Mouse (Mus musculus) gastrocnemius, adult 8-10 months (tissue): ENCODE data around the gene Gpr153. TPM values are rescaled to one million over a fixed set of nuclear protein-coding genes. Genes with fewer than 3 reads are reported as not detected.
"Not testable (repeated sequence)": the region's sequence is repeated elsewhere in the genome, so short reads cannot be mapped to it uniquely, and the experiment has no call there.

Source experiments
- DNase-seq, 2 experiments: peaks; one replicate each; pipeline ENCODE4 v3.0.0; 2022; ENCODE audit warnings: low spot score in 2 of 2
- total RNA-seq, 4 experiments: library from RNA; stranded (reverse); gene quantifications; 2 replicates each; pipeline ENCODE4 v1.2.4; 2022

The Gpr153 gene
- total RNA-seq: 1 to 10 TPM; 2.4 to 2.7 (median 2.5) TPM

DNA sequence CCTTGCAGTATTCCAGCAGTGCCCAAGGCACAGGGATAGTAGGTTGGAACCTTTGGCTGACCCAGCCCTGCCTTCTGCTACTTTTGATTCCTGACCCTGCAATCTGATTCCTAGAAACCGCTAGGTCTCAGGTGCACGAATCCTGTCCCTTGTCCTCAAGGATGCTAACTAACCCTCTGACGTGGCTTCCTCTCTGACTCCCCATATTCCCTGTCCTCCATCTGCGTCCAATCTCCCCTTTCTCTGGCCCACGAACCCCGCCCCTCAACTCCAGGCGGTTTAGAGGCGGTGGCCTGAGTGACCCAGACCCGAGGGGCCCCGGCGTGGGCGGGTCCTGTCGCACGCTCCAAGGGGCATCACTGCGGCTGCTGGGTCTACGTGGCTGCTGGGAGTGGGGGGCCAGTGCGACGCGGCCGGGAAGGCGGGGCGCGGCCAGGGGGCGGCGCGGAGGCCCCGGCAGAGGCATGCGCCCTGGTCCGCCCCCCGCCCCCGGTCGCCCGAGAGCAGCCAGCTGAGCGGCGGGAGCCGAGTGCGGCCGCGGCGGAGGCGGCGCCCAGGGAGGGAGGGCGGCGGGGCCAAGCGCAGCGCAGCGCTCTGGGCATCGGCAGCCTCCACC is at the start of gene Gpr153:
Gene Gpr153, plus strand, starts transcription at position 612 of the 616 bp plus-strand sequence.
- DNase-seq: no peak

GRCm38 (mm10) chr4:152226901-152227486 is 47.0 kb upstream of the Gpr153 start:
- no peak for DNase-seq

DNA sequence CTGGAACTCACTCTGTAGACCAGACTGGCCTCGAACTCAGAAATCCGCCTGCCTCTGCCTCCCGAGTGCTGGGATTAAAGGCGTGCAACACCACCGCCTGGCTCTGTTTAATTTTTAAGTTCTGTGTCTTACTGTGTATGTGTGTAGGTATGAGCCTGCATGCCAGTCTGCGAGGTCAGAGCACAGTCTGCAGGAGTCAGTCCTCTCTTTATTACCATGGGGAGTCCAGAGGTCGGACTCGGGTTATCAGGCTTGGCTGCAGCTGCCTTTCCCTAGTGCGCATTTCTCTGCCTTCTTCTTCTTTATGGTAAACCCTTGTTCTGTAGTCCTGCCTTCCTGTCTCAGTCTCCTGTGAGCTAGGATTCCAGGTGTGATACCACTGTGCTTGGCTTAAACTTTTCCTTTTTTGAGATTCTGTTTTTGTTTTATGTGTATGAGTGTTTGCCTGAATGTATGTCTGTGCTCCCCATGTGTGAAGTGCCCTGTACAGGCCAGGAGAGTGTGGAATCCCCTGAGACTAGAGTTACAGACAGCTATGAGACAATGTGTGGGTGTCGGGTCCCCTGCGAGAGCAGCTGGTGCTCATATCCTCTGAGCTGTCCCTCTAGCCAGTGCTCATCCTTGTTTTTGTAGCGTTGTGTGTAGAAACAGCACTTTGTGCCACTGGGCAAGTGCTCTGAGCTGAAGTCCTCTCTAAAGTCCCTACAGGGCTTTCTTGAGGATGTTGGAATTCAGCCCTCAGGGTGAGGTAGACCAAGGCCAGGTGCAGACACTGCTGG is 46.1 kb upstream of the Gpr153 start:
- no peak for DNase-seq

DNA sequence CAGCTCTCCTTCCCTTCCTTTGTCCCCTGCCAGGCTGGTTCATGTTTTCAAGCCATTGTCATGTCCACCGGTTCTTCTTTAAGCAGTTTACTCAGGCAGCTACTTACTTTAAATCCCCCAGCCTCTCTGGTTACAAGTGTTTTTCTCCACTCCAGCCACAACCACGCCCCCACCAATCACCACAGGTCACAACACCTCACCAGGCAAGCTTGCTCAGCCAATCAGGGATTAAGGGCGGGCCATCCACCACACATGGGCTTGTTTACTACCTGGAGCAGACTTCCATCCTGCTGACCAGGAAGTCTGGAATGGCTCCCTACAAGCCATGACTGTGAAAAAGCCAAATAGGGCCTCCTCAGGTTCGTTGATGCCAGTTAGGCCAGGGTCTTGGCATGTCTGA is 43.7 kb upstream of the Gpr153 start:
- not testable (repeated sequence) for DNase-seq

DNA sequence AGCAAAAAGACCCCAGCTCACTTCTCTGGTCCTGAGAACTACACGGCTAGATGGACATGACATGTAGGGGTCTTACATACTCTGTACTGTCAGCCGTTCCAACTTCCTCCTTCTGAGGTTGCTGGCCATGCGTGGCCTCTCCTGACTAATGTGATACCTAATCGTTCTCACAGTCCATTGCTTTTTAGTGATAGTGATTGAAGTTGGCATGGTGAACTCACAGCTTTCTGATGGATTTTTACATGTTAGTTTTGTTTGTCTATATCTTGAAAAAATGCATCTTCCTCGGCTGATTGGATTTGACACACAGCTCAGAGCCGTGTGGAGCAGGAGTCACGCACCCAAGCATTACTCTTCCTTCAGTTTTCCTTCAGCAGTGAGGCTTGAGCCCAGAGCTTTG is 42.7 kb upstream of the Gpr153 start:
- DNase-seq: no peak

DNA sequence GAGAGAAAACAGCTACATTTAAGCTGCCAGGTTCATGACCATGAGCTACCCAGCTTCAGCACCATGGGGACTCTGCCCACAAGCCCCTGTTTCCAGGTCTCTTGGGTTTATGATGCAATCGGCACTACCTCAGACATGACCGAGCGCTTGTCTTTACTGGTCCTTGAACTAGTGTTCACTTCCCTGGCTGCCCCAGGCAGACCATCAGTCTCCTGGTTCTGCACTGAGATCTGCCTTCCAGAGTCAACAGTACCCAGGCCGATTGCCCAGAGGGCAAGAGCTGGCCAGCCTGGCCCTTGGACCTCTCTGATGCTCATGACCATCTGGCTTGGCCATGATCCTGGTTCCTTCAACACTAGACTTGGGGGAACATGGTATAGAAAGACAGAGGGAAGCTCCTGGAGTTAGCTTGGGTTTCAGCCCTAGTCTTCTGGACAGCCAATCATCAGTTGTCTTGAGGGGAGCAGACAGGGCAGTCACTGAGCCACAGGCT is 41.6 kb upstream of the Gpr153 start:
- DNase-seq: no peak

DNA sequence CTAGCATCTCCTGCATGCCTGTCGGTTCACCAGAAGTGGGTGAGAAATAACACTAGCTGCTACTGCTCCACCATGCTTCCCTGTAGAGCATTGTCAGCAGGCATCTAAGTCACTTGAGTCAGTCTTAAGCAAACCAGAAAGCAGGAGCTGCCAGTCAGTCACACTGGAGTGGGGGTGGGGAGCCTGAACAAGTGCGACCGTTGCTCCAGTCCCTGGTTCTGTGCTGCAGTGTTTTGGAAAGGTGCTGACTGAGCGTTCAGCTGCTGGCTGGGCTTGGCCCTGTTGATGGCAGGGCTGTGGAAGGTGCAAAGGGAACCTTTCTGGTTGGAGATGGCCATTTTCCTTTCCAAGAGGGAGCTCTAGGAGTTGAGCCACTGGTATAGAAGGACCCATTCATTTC is 34.1 kb upstream of the Gpr153 start:
- no peak for DNase-seq

DNA sequence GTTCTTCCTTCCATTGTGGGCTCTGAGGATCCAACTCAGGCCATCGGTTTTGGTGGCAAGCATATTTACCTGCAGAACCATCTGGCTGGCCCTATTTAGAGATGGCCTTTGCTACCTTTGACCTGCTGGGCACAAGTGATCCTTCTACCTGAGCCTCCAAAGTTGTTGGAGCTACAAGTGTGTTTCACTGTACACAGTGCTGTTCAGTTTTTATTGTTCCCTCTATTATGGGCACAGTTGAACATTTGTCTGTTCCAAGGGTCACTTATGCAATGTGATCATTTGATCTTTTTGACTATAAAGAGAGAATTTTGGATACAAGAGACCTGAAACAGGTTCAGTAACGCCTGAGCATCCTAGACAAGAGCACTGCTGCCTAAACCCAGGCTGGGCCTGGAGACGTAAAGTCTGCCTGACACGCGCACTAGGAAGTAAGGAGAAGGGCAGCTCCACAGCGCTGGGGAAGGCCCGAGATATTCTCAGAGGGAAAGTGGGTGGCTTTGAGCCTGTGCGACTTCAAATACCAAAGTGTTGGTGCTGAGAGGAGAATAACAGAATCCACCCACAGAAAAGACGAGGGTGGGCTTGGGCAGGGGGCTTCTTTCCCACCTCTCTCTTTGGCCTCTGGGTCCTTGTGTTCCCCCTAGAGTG is 30.7 kb upstream of the Gpr153 start:
- no peak for DNase-seq

GRCm38 (mm10) chr4:152243969-152244368 is 30.1 kb upstream of the Gpr153 start:
- no peak for DNase-seq

GRCm38 (mm10) chr4:152244545-152245522 is 29.2 kb upstream of the Gpr153 start:
- no peak for DNase-seq

DNA sequence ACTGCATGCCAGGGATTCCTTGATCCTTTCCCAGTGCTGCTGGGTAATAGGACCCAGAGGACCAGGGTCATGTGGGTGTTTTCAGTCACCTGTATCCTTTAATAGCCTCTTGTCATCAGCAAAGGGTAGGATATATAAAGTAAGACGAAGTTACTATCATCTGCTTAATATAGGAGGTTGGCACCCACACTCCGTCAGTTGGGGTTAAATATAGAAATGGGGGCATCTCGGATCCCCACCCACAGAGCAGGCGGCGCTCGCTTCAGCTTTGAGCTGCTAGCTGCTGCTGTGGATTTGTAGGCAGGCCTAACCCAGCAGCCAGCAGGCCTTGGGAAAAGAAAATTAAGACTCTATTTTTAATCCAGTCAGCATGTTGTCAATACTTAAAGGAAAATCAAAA is 28.0 kb upstream of the Gpr153 start:
- DNase-seq: peak in 1 of 2 experiments; percentile 60

- no peak for DNase-seq
These were observed 26.8 kb upstream of the Gpr153 start for GRCm38 (mm10) chr4:152247195-152247594.

- DNase-seq: no peak
These were observed 23.4 kb upstream of the Gpr153 start for GRCm38 (mm10) chr4:152250615-152251014.

GRCm38 (mm10) chr4:152253183-152253759 is 20.8 kb upstream of the Gpr153 start:
- DNase-seq: no peak

DNA sequence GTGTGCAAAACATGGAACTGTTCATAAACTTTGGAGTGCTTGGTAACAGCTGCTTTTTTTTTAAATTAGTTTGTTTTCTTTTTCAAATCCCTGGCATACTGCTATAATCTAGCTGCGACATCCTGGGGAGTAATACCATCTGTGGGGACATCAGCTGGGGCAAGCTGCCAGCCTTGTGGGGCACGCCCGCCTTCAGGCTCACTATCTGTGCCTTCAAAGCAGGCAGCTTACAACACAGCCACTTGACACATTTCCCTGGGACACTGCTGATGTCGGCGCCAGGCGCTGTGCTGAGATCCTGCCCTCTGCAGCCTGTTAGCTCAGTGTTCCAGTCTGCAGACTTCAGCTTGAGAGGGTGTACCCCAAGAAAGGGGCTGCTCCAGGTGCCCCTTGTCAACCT is 17.0 kb upstream of the Gpr153 start:
- peak; percentile 65 to 73 for DNase-seq

- no peak for DNase-seq
These were observed 13.6 kb upstream of the Gpr153 start for GRCm38 (mm10) chr4:152260451-152260850.

DNA sequence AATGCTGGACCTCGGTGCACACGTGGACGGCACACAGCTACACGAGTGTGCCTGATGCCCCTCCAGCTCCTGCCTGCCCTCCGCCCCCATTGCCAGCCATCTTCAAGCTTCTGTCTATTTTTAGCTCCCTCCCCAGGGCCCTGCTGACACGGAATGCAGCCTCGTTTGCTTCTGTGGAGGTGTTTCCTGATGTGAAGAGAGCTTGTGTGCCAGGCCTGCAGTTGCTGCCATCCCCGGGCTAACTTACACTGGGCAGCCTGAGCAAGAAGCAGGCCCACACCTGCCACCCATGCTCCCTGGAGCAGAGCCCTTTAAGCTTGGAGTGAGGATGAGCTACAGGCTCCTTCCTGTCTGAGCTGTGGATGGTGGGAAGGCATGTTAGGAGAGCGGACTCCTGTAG is 11.8 kb upstream of the Gpr153 start:
- DNase-seq: peak in 1 of 2 experiments; percentile 63

DNA sequence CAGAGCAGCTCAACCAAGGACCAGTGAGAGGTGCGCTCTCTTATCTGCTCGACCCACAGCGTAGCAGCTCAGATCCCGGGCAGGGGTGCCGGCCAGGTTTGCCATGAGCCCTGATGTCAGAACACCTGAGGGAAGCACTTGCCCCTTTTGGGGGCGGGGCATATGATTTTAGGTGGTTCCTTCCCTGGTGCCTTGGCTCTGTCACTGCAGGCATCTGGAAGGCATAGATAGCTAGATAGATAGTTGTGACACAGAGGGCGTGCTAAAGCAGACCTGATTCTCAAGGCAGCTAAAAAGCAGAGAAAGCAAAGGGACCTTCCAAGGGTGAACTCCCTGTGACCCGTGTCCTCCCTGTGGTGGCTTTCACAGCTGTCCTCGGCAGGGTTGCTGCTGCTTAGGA is 10.9 kb upstream of the Gpr153 start:
- DNase-seq: no peak

DNA sequence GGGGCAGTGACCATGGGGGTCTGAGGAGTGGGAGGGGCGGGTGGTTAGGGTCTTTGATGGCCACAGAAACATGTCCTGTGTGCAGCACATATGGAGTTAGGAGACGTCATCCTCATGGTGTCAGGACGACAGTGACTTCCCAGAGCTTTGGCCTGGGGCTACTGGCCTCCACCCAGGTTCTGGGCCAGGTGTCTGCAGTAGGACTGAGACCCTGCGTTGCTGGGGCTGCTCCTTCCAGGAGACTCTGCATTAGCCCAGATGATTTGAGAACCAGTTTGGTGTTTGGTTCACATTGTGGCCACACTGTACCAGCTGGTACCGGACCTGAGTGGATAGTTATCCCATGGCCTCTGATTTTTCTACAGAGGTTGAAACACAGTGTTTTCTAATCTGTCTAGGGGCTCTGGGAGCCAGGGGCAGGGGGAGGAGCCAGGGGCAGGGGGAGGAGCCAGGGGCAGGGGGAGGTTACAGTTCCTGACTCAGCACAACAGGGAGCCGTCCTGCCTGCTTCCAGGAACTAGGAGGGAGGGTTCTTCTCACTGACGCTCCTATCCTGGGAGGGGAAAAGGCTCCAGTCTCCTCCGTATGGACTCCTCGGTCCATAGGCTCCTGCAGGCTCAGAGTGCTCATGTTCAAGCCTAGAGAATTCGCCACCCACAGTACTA is 10.4 kb upstream of the Gpr153 start:
- no peak for DNase-seq

DNA sequence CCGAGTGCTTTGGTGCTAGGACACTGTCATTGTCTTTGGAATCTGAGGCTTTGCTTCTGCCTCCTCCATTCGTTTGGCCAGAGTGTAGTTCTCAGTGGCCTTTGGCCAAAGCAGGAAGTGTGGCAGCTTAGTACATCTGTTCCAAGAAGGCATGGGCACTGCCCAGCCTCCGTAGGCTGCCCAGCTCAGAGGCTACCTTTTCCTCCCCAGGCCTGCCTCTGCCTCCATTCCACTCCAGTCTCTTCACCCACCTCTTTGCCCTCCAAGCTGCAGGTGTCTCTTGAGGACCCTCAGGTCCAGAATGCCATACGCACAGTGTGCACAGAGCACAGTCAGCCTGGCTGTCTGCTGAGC is 9.9 kb upstream of the Gpr153 start:
- DNase-seq: no peak
